Mouse (Mus musculus) kidney, embryonic 14.5 days (tissue): Measurements from ENCODE around the gene Lpin3. TPM values are rescaled to one million over a fixed set of nuclear protein-coding genes. Genes with fewer than 3 reads are reported as not detected.

Experiments
- ATAC-seq: fragments of 200-750 bp; cut with Nextera tagmentation; 2 replicates; pipeline ENCODE4 v1.8.0; 2017; ENCODE audit warnings: moderate number of reproducible peaks, mild to moderate bottlenecking, moderate TSS enrichment, moderate library complexity; ENCODE audit not compliant: low FRiP score, low TSS enrichment
- H3K27ac ChIP-seq: fragments of 300-500 bp; sonication (generic); 2 replicates; pipeline ENCODE4 v1.5.1; 2014; ENCODE audit warnings: low read depth, mild to moderate bottlenecking, low read length, moderate library complexity, mixed read lengths
- H3K27me3 ChIP-seq: fragments of 300-500 bp; sonication (generic); 2 replicates; pipeline ENCODE4 v1.6.1; 2014; ENCODE audit warnings: mild to moderate bottlenecking, low read length; ENCODE audit not compliant: control insufficient read depth, insufficient read depth
- H3K36me3 ChIP-seq: fragments of 300-500 bp; sonication (generic); 2 replicates; pipeline ENCODE4 v1.6.1; 2014; ENCODE audit warnings: low read length, mixed read lengths; ENCODE audit not compliant: control insufficient read depth, insufficient read depth
- H3K4me1 ChIP-seq: fragments of 300-500 bp; sonication (generic); 2 replicates; pipeline ENCODE4 v1.6.1; 2014; ENCODE audit warnings: low read length, mixed read lengths; ENCODE audit not compliant: control insufficient read depth, insufficient read depth
- H3K4me2 ChIP-seq: fragments of 300-500 bp; sonication (generic); replicated peaks from 2 replicates; pipeline ENCODE4 v1.6.1; 2014; ENCODE audit warnings: low read depth, mild to moderate bottlenecking, low read length
- H3K4me3 ChIP-seq: fragments of 300-500 bp; sonication (generic); 2 replicates; pipeline ENCODE4 v1.5.1; 2014; ENCODE audit warnings: mild to moderate bottlenecking, low read length
- H3K9ac ChIP-seq: fragments of 300-500 bp; sonication (generic); 2 replicates; pipeline ENCODE4 v1.6.1; 2014; ENCODE audit warnings: low read depth, mild to moderate bottlenecking, low read length, moderate library complexity
- H3K9me3 ChIP-seq: fragments of 300-500 bp; sonication (generic); 2 replicates; pipeline ENCODE4 v1.6.1; 2016; ENCODE audit warnings: low read length; ENCODE audit not compliant: control insufficient read depth
- WGBS: fragments of 180-500 bp; shearing (Covaris S2); extraction: QIAGEN DNeasy Blood & Tissue Kit; methylation state at CpG from one replicate; pipeline ENCODE4 v1.1.7; 2014; 5-methylcytosine and 5-hydroxymethylcytosine counted together
- polyA plus RNA-seq: library from polyadenylated mRNA; unstranded; fragments of >200 nt; fragmentation: Nextera tagmentation; extraction: Ambion mirVana; gene quantifications from 2 replicates; pipeline ENCODE4 v1.2.1, GENCODE M21; 2014

The Lpin3 gene
- 1.1 and 1.9 TPM in 2 replicates for polyA plus RNA-seq

DNA sequence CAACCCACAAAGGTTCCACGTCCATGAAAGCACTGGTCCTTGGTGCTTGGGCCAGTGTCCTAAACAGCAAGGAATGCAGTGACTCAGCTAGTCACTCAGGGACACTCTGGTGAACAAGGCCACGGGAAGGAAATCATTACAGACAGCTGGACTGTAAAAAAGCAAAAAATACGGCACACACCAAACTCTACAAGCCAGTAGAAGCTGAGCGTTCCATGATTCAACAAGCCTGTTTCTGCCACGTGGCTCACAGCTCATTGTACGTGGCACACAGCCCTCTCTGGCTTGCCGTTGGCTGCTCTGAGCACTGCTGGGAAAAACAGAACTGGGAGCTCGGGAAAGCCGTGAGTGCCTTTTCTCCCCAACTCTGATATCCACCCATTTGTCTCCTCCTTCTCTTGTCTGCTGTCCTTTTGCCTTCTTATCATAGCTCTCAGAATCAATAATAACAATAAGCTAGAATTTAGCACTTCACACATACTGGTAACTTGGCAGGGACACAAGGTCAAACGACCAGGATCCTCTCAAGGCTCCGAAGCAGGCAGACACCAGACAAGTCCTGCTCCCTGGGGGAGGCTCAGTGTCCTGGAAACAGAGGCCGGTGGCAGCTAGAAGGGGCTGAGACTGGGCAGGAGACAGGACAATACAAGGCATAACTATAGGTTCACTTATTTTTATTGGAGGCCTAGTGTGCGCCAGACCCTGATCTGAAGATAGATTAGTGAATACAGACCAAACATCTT, at the start of gene Lpin3:
Gene Lpin3, plus strand, starts transcription at position 218 of the 743 bp plus-strand sequence.
- Histone ChIP-seq H3K4me2 (no peak within 1 kb of the TSS), H3K9ac (no peak within 1 kb of the TSS), H3K4me1 (no peaks in the 10 kb centered on the region), H3K4me3 (no peak within 1 kb of the TSS), H3K9me3 (no peaks in the 10 kb centered on the region; the same call in 1 of the 2 replicates), H3K36me3 (no peaks in the 10 kb centered on the region), H3K27me3 (no peaks in the 10 kb centered on the region), H3K27ac (no peak within 1 kb of the TSS)
- WGBS: 57% methylated on average over 13 of the region's 13 CpGs
- ATAC-seq: no peak

DNA sequence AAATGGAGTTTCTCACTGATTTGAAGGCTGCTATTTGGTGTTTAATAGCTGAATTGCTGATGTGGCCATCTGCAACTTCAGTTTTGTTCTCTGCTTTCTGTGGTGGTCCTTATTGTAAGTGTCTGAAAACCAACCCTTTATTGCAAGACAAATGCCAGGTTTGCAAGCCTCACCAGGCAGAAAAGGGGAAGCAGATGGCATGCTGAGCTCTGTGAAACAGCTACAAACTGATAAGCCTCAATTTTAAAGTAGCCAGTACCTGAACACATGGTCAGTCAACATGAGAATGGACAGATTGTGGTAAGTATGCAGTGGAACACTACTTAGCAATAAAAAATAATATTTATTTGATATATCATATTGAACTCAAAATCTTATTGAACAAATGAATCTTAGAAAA, 39.6 kb upstream of the Lpin3 start:
- Histone ChIP-seq H3K4me1 (no peaks in the 10 kb centered on the region), H3K36me3 (no peaks in the 10 kb centered on the region), H3K27ac (no peak overlapping the region), H3K4me3 (no peak overlapping the region), H3K9ac (no peak overlapping the region), H3K27me3 (no peaks in the 10 kb centered on the region), H3K9me3 (no peaks in the 10 kb centered on the region), H3K4me2 (no peak overlapping the region)
- no peak for ATAC-seq

DNA sequence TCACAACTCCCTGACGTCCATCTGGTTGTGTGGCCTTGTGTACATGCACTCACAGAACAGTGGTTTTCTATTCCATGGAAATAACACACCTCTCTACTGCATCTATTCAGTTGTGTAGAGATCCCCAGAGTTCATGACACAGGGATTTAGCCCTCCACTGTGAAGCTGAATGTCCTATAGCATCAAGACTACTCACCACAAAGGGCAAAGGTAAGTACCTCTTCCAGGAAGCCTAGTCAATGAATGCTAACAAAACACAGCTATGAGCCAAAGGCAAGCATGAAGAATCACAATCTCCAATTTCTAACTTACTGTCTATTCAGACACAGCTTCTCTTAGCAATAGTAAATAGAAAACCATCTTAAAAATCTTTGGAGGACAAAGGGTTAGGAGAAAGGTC, 32.8 kb upstream of the Lpin3 start:
- Histone ChIP-seq H3K9me3 (no peaks in the 10 kb centered on the region), H3K27me3 (no peaks in the 10 kb centered on the region), H3K4me1 (no peaks in the 10 kb centered on the region), H3K27ac (no peak overlapping the region), H3K4me2 (no peak overlapping the region), H3K9ac (no peak overlapping the region), H3K36me3 (no peaks in the 10 kb centered on the region), H3K4me3 (no peak overlapping the region)
- WGBS: 80% methylated on average over 1 of the region's 1 CpGs
- ATAC-seq: no peak

- H3K4me1 ChIP-seq: no peaks in the 10 kb centered on the region
- H3K27me3 ChIP-seq: no peaks in the 10 kb centered on the region
- H3K36me3 ChIP-seq: no peaks in the 10 kb centered on the region
- no peak overlapping the region for H3K4me3 ChIP-seq
- no peak for ATAC-seq
- no peak overlapping the region for H3K27ac ChIP-seq
- H3K9ac ChIP-seq: no peak overlapping the region
- WGBS: 91% methylated on average over 2 of the region's 2 CpGs
- no peak overlapping the region for H3K4me2 ChIP-seq
- no peaks in the 10 kb centered on the region for H3K9me3 ChIP-seq
Observed at GRCm38 (mm10) chr2:160848186-160848585, 32.3 kb upstream of the Lpin3 start.

DNA sequence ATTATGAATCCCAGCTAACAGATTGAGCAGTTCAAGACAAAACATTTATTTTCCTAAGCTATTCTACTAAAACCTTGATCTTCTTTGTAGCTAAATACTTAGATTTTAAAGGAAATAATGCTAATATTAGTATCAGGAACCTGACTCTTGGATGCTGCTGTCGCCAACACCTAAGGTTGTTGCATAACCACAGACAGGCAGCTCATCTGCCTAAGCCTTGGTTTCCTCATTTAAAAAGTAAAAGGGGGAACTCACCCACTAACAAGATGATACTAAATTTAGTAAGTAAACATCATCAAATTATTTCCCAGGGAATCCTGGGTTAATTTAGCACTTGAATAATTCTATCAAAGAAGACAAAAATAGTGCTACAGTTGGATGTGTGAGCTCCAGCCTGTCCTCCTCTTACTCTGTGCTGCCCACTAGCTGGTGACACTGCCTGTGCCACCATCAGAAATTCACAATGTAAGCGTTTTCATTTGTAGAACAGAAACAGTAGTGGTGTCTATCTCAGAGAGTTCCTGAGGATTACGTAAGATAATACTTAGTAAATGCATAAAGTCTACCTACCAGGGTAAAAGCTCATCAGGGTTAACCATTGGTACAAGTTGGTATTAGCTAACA, 30.7 kb upstream of the Lpin3 start:
- Histone ChIP-seq H3K9me3 (no peaks in the 10 kb centered on the region), H3K4me3 (no peak overlapping the region), H3K27ac (no peak overlapping the region), H3K36me3 (no peaks in the 10 kb centered on the region), H3K9ac (no peak overlapping the region), H3K27me3 (no peaks in the 10 kb centered on the region), H3K4me1 (no peaks in the 10 kb centered on the region), H3K4me2 (no peak overlapping the region)
- no peak for ATAC-seq
- WGBS: 77% methylated on average over 3 of the region's 3 CpGs

DNA sequence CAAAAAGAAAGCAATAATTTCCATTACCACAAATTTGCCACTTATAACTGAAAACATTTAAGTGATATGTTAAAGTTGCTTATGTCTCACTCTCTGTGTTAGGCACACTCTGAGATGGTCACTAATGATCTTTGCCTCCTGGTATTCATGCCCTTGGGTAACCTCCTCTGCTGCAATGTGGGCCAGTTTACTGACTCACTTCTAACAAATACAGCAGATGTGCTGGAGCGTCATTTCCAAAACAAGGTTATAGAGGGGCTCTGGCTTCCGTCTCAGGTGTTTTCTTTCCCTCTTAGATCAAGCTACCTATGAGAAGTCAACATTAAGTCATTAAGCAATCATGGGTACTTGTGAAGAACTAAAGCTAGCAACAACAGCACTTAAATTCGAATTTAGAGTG, 30.1 kb upstream of the Lpin3 start:
- Histone ChIP-seq H3K9me3 (no peaks in the 10 kb centered on the region), H3K27me3 (no peaks in the 10 kb centered on the region), H3K27ac (no peak overlapping the region), H3K36me3 (no peaks in the 10 kb centered on the region), H3K9ac (no peak overlapping the region), H3K4me3 (no peak overlapping the region), H3K4me1 (no peaks in the 10 kb centered on the region), H3K4me2 (no peak overlapping the region)
- no peak for ATAC-seq
- 86% methylated on average over 3 of the region's 3 CpGs for WGBS

DNA sequence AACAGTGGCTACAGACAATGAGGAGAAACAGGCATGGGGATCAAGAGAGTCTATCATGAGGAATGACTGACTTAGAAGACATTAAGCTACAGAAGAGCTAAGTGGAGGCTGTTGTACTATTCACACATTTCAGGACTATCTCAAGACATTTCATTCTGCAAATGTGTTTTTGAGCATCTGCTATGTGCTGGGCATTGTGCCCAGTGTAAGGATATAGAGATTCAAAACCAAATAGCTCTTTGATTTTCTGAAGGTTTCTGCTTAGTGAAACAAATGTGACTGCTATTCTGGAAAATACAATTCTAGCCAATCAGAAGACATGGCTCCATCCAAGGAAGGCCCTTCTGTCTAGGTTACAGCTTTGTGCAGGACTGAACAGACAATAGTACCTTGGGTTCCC, 25.8 kb upstream of the Lpin3 start:
- Histone ChIP-seq H3K27ac (no peak overlapping the region), H3K4me1 (no peaks in the 10 kb centered on the region), H3K4me2 (no peak overlapping the region), H3K4me3 (no peak overlapping the region), H3K36me3 (no peaks in the 10 kb centered on the region), H3K9ac (no peak overlapping the region), H3K27me3 (no peaks in the 10 kb centered on the region), H3K9me3 (no peaks in the 10 kb centered on the region)
- ATAC-seq: no peak

DNA sequence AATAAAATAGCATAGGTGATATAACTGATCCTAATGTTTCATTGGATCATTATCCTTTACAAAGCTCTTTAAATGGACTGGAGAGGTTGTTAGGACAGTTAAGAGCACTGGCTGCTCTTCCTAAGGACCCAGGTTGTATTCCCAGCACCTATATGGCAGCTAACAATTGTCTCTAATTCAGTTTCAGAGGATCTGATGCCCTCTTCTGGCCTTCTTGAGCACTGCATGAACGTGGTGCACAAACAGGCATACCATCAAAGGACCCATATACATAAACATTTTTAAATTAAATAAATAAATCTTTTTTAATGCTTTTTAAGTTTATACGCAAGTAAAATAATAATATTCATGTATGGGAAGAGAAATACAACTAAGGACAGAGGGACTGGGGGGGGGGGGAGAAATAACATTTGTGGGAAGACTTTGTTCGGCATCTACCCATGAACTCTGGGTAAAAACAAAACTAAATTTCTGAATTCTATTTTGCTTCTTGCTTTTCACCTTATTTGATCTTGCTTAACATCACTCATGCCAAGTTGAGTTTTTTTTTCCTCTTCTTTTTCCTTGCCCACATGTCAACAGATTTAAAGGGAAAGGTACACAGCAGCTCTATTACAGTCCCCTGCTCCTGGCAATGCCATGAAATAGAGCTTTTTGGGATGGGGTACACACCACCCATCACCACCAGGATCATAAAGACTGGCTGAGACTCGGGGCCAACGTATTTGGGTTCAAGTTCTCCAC, 23.9 kb upstream of the Lpin3 start:
- H3K4me3 ChIP-seq: no peak overlapping the region
- no peak overlapping the region for H3K4me2 ChIP-seq
- H3K36me3 ChIP-seq: no peaks in the 10 kb centered on the region
- no peak overlapping the region for H3K27ac ChIP-seq
- H3K9ac ChIP-seq: no peak overlapping the region
- WGBS: 78% methylated on average over 5 of the region's 5 CpGs
- ATAC-seq: no peak
- no peaks in the 10 kb centered on the region for H3K9me3 ChIP-seq
- H3K27me3 ChIP-seq: no peaks in the 10 kb centered on the region
- H3K4me1 ChIP-seq: no peaks in the 10 kb centered on the region

DNA sequence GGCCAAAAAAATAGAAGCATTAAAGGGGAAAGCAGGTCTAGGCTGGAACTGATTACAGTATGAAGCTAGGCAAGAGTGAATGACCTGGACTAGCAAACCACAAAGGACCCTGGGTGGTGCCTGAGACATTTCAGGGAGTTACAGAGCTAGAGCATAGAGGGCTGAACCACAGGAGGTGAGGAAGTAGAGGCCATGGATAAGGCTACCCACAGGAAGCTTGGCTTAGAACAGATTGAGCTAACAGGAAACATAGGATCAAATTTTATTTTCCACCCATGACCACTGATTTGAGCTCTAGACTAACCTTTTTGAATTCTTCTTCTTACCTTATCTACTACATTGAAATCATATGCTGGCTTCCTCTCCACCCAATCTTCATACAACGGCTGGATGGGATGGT, 20.1 kb upstream of the Lpin3 start:
- Histone ChIP-seq H3K36me3 (no peaks in the 10 kb centered on the region), H3K9me3 (no peaks in the 10 kb centered on the region), H3K4me3 (no peak overlapping the region), H3K4me2 (no peak overlapping the region), H3K4me1 (no peaks in the 10 kb centered on the region), H3K27ac (no peak overlapping the region), H3K9ac (no peak overlapping the region), H3K27me3 (no peaks in the 10 kb centered on the region)
- ATAC-seq: no peak
- 73% methylated on average over 1 of the region's 1 CpGs for WGBS
